Mouse (Mus musculus): ENCODE results near the gene Ubqlnl. TPM values are rescaled to one million over a fixed set of nuclear protein-coding genes. Genes with fewer than 3 reads are reported as not detected.

The Ubqlnl gene
- not detected in 2 replicates for polyA plus RNA-seq (2021; fragmentation: Nextera tagmentation)
- long read RNA-seq, experiment 1: 0 reads
- long read RNA-seq, experiment 2: 0 reads

GRCm38 (mm10) chr7:104150456-104150855 lies at the start of gene Ubqlnl:
Gene Ubqlnl (minus strand): TSS chr7:104150556.

GRCm38 (mm10) chr7:104195885-104196284 lies 45.5 kb upstream of the Ubqlnl start, which contains the start of gene Olfr649:
Gene Olfr649 (minus strand): TSS chr7:104195985.

GRCm38 (mm10) chr7:104183292-104183691 lies 32.9 kb upstream of the Ubqlnl start, which contains the start of gene Olfr648:
Gene Olfr648 (minus strand): TSS chr7:104183392.

GRCm38 (mm10) chr7:104143179-104143578 lies 7.2 kb downstream of the Ubqlnl start, which contains the start of gene Ubqln3:
Gene Ubqln3 (minus strand): TSS chr7:104143279.

GRCm38 (mm10) chr7:104137305-104137704 lies 13.1 kb downstream of the Ubqlnl start, which contains the start of gene Olfr643:
Gene Olfr643 (minus strand): TSS chr7:104137405.

GRCm38 (mm10) chr7:104129726-104130125 lies 20.6 kb downstream of the Ubqlnl start, which contains the start of gene Ubqln5:
Gene Ubqln5 (minus strand): TSS chr7:104129826.

GRCm38 (mm10) chr7:104104757-104104972 lies 45.7 kb downstream of the Ubqlnl start, which contains the start of gene Olfr646:
Gene Olfr646 (plus strand): TSS chr7:104104873.

Other genes starting within 250 kb of the Ubqlnl start
- not detected in 2 replicates for gene Olfr65, start 247.1 kb downstream of the Ubqlnl start, polyA plus RNA-seq (2021; fragmentation: Nextera tagmentation)
- gene Olfr631, start 221.7 kb downstream of the Ubqlnl start, polyA plus RNA-seq (2021; fragmentation: Nextera tagmentation): not detected in 2 replicates
- not detected in 2 replicates for gene Olfr632, start 216.2 kb downstream of the Ubqlnl start, polyA plus RNA-seq (2021; fragmentation: Nextera tagmentation)
- gene Olfr633, start 206.1 kb downstream of the Ubqlnl start, polyA plus RNA-seq (2021; fragmentation: Nextera tagmentation): not detected in 2 replicates
- gene Olfr635, start 179.4 kb downstream of the Ubqlnl start, polyA plus RNA-seq (2021; fragmentation: Nextera tagmentation): 0.01 TPM in 1 of 2 replicates, not detected in the other
- gene Olfr638, start 151.8 kb downstream of the Ubqlnl start, polyA plus RNA-seq (2021; fragmentation: Nextera tagmentation): not detected in 2 replicates
- gene Olfr639, start 133.3 kb downstream of the Ubqlnl start, polyA plus RNA-seq (2021; fragmentation: Nextera tagmentation): 0.01 TPM in 1 of 2 replicates, not detected in the other
- gene Olfr640, start 125.0 kb downstream of the Ubqlnl start, polyA plus RNA-seq (2021; fragmentation: Nextera tagmentation): not detected in 2 replicates
- not detected in 2 replicates for gene Olfr641, start 115.1 kb downstream of the Ubqlnl start, polyA plus RNA-seq (2021; fragmentation: Nextera tagmentation)
- gene Olfr642, start 97.9 kb downstream of the Ubqlnl start, polyA plus RNA-seq (2021; fragmentation: Nextera tagmentation): not detected in 2 replicates
- not detected in 2 replicates for gene 4930516K23Rik, start 89.1 kb downstream of the Ubqlnl start, polyA plus RNA-seq (2021; fragmentation: Nextera tagmentation)
- not detected in 2 replicates for gene Olfr644, start 78.7 kb downstream of the Ubqlnl start, polyA plus RNA-seq (2021; fragmentation: Nextera tagmentation)
- gene Olfr645, start 65.1 kb downstream of the Ubqlnl start, polyA plus RNA-seq (2021; fragmentation: Nextera tagmentation): not detected in 2 replicates
- not detected in 2 replicates for gene Olfr646, start 45.7 kb downstream of the Ubqlnl start, polyA plus RNA-seq (2021; fragmentation: Nextera tagmentation)
- not detected in 2 replicates for gene Ubqln5, start 20.7 kb downstream of the Ubqlnl start, polyA plus RNA-seq (2021; fragmentation: Nextera tagmentation)
- gene Olfr643, start 13.2 kb downstream of the Ubqlnl start, polyA plus RNA-seq (2021; fragmentation: Nextera tagmentation): not detected in 2 replicates
- gene Ubqln3, start 7.3 kb downstream of the Ubqlnl start, polyA plus RNA-seq (2021; fragmentation: Nextera tagmentation): not detected in 2 replicates
- not detected in 2 replicates for gene Olfm5, start 14.3 kb upstream of the Ubqlnl start, polyA plus RNA-seq (2021; fragmentation: Nextera tagmentation)
- 0.04 and 0.09 TPM in 2 replicates for gene Olfr648, start 32.8 kb upstream of the Ubqlnl start, polyA plus RNA-seq (2021; fragmentation: Nextera tagmentation)
- gene Olfr649, start 45.4 kb upstream of the Ubqlnl start, polyA plus RNA-seq (2021; fragmentation: Nextera tagmentation): not detected in 2 replicates
- 0.05 and 0.09 TPM in 2 replicates for gene Trim6, start 68.2 kb upstream of the Ubqlnl start, polyA plus RNA-seq (2021; fragmentation: Nextera tagmentation)
- gene Trim34a, start 93.9 kb upstream of the Ubqlnl start, polyA plus RNA-seq (2021; fragmentation: Nextera tagmentation): 0.80 and 1.7 TPM in 2 replicates
- 0.19 and 0.23 TPM in 2 replicates for gene Trim5, start 137.5 kb upstream of the Ubqlnl start, polyA plus RNA-seq (2021; fragmentation: Nextera tagmentation)
- 1.8 and 3.3 TPM in 2 replicates for gene Trim12a, start 164.9 kb upstream of the Ubqlnl start, polyA plus RNA-seq (2021; fragmentation: Nextera tagmentation)
- gene Trim34b, start 178.9 kb upstream of the Ubqlnl start, polyA plus RNA-seq (2021; fragmentation: Nextera tagmentation): not detected in 2 replicates
- 0.67 and 0.77 TPM in 2 replicates for gene Trim12c, start 202.8 kb upstream of the Ubqlnl start, polyA plus RNA-seq (2021; fragmentation: Nextera tagmentation)
- 0.05 TPM in 1 of 2 replicates, not detected in the other for gene Trim30b, start 219.3 kb upstream of the Ubqlnl start, polyA plus RNA-seq (2021; fragmentation: Nextera tagmentation)